Mouse (Mus musculus) skeletal muscle tissue, adult 2 months (tissue): Measurements from ENCODE around the gene Kcnma1.

Experiments used
- DNase-seq: peaks from one replicate; pipeline ENCODE4 v3.0.0-alpha.2; 2012; ENCODE audit warnings: low read depth, low spot score

The Kcnma1 gene

GRCm38 (mm10) chr14:24014391-24014790, at the start of gene Kcnma1:
Gene Kcnma1 (minus strand): TSS chr14:24014491.
- no peak for DNase-seq

GRCm38 (mm10) chr14:24059747-24060146, 45.5 kb upstream of the Kcnma1 start:
- peak; percentile 38 for DNase-seq

- DNase-seq: no peak
Measured at GRCm38 (mm10) chr14:24059287-24059686, 45.0 kb upstream of the Kcnma1 start.

- DNase-seq: no peak
Measured at GRCm38 (mm10) chr14:24051821-24052220, 37.5 kb upstream of the Kcnma1 start.

GRCm38 (mm10) chr14:24036609-24037008, 22.3 kb upstream of the Kcnma1 start:
- DNase-seq: no peak

GRCm38 (mm10) chr14:24036208-24036535, 21.9 kb upstream of the Kcnma1 start:
- peak; percentile 4 for DNase-seq

- peak; percentile 71 for DNase-seq
Measured at GRCm38 (mm10) chr14:24035486-24036207, 21.4 kb upstream of the Kcnma1 start.

- DNase-seq: no peak
Measured at GRCm38 (mm10) chr14:24032876-24033389, 18.6 kb upstream of the Kcnma1 start.

- DNase-seq: no peak
Measured at GRCm38 (mm10) chr14:24032201-24032600, 17.9 kb upstream of the Kcnma1 start.

GRCm38 (mm10) chr14:24020718-24021117, 6.4 kb upstream of the Kcnma1 start:
- DNase-seq: no peak

GRCm38 (mm10) chr14:24009978-24010377, 4.3 kb downstream of the Kcnma1 start:
- no peak for DNase-seq

- DNase-seq: peak; percentile 81
Measured at GRCm38 (mm10) chr14:24008252-24008651, 6.0 kb downstream of the Kcnma1 start.

GRCm38 (mm10) chr14:24006276-24006675, 8.0 kb downstream of the Kcnma1 start:
- DNase-seq: no peak

GRCm38 (mm10) chr14:24004471-24005271, 9.6 kb downstream of the Kcnma1 start:
- DNase-seq: peak; percentile 62

GRCm38 (mm10) chr14:24003450-24004381, 10.6 kb downstream of the Kcnma1 start:
- DNase-seq: peak; percentile 59

GRCm38 (mm10) chr14:24002647-24003046, 11.6 kb downstream of the Kcnma1 start:
- no peak for DNase-seq

GRCm38 (mm10) chr14:23997912-23998311, 16.4 kb downstream of the Kcnma1 start:
- DNase-seq: no peak

GRCm38 (mm10) chr14:23995831-23996230, 18.5 kb downstream of the Kcnma1 start:
- DNase-seq: no peak

GRCm38 (mm10) chr14:23990871-23991270, 23.4 kb downstream of the Kcnma1 start:
- peak; percentile 49 for DNase-seq

GRCm38 (mm10) chr14:23989696-23990095, 24.6 kb downstream of the Kcnma1 start:
- DNase-seq: no peak

GRCm38 (mm10) chr14:23982205-23982604, 32.1 kb downstream of the Kcnma1 start:
- no peak for DNase-seq

- no peak for DNase-seq
Measured at GRCm38 (mm10) chr14:23974685-23975084, 39.6 kb downstream of the Kcnma1 start.
